Comparison of ENCODE assay signal across 22 mouse cellular contexts in the genomic region with DNA sequence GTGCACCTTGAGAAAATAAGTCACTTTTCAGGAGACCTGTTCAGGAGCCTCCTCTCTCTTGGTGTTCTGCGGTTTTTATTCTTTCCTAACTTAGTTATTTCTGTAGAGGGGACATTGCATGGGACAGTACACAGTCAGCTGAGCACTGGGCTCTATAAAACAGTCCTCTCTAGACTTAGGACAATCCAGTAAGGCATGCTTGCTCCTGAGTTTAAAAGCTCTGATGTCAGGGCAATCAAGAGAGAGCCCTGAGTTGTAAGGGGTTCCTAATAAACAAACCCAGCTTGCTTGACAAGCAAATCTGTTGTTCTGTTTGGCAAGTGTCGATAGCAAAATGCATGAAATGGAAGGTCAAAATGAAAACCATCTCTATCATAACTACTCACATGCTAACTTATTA.
A peak's percentile ranks its signal among the peaks of the same experiment; 100 is the strongest.
DNase-seq lines count a peak whose midpoint lies in the region; ATAC-seq and TF ChIP-seq lines count a peak whose summit lies in the region.
"Had no signal": no experiment of that assay in that cellular context is flagged by ENCODE, and none has a peak within 500 bp of the region (broad histone marks: within the 10 kb centered on the region; RNA-seq: fewer than 3 reads in every experiment).

No protein-coding gene starts in this region.

- no peak overlapping the region for H3K27ac ChIP-seq in hindbrain, postnatal 0 days
- no peak overlapping the region for H3K27ac ChIP-seq in hindbrain, embryonic 14.5 days
- no peak overlapping the region for H3K27ac ChIP-seq in lung, embryonic 15.5 days
- H3K27ac ChIP-seq in midbrain, embryonic 14.5 days (replicated peaks; ENCODE audit: low read depth, low read length) = no peak overlapping the region
- H3K27ac ChIP-seq in midbrain, embryonic 11.5 days (ENCODE audit: low read depth, low read length) = no peak overlapping the region
- H3K27ac ChIP-seq: embryonic facial prominence, embryonic 10.5 days; embryonic facial prominence, embryonic 12.5 days; forebrain, embryonic 13.5 days; forebrain, embryonic 15.5 days had no signal

- WGBS in hindbrain, postnatal 0 days = 81% methylated on average over 2 of the region's 2 CpGs
- WGBS in hindbrain, embryonic 14.5 days = 81% methylated on average over 2 of the region's 2 CpGs
- WGBS in lung, embryonic 15.5 days = 62% methylated on average over 2 of the region's 2 CpGs
- WGBS in midbrain, embryonic 14.5 days = 89% methylated on average over 2 of the region's 2 CpGs
- WGBS in midbrain, embryonic 11.5 days = 91% methylated on average over 2 of the region's 2 CpGs

- ATAC-seq in hindbrain, postnatal 0 days = no peak
- ATAC-seq in hindbrain, embryonic 14.5 days (ENCODE audit: low FRiP score) = no peak
- ATAC-seq in lung, embryonic 15.5 days (ENCODE audit: borderline replicate concordance, extremely low read depth, low FRiP score, low TSS enrichment) = peak; percentile 64; the same call in 1 of the 2 replicates
- no peak for ATAC-seq in midbrain, embryonic 14.5 days (ENCODE audit: low FRiP score, low TSS enrichment)
- ATAC-seq in midbrain, embryonic 11.5 days (ENCODE audit: low FRiP score) = no peak
- ATAC-seq: activated CD4-positive, CD25-positive, alpha-beta regulatory T cell, adult 4 months; CD4-positive, CD25-positive, alpha-beta regulatory T cell, adult 4 months; forebrain, embryonic 13.5 days; forebrain, embryonic 15.5 days; Patski had no signal

- H3K36me3 ChIP-seq in hindbrain, postnatal 0 days (ENCODE audit: insufficient read depth, low read length) = no peaks in the 10 kb centered on the region
- no peaks in the 10 kb centered on the region for H3K36me3 ChIP-seq in hindbrain, embryonic 14.5 days (replicated peaks; ENCODE audit: control insufficient read depth, insufficient read depth)
- no peaks in the 10 kb centered on the region for H3K36me3 ChIP-seq in lung, embryonic 15.5 days
- H3K36me3 ChIP-seq in midbrain, embryonic 14.5 days (ENCODE audit: control insufficient read depth, insufficient read depth, low read length) = no peaks in the 10 kb centered on the region
- no peaks in the 10 kb centered on the region for H3K36me3 ChIP-seq in midbrain, embryonic 11.5 days (ENCODE audit: control insufficient read depth, insufficient read depth, low read length)
- H3K36me3 ChIP-seq: embryonic facial prominence, embryonic 10.5 days; embryonic facial prominence, embryonic 12.5 days; forebrain, embryonic 15.5 days; G1E had no signal

- H3K4me3 ChIP-seq in hindbrain, postnatal 0 days (ENCODE audit: low read length) = no peak overlapping the region
- no peak overlapping the region for H3K4me3 ChIP-seq in hindbrain, embryonic 14.5 days (replicated peaks; ENCODE audit: low read length)
- H3K4me3 ChIP-seq in lung, embryonic 15.5 days = no peak overlapping the region
- H3K4me3 ChIP-seq in midbrain, embryonic 14.5 days (replicated peaks; ENCODE audit: low read depth, low read length) = no peak overlapping the region
- H3K4me3 ChIP-seq in midbrain, embryonic 11.5 days (ENCODE audit: low read depth, low read length) = no peak overlapping the region
- H3K4me3 ChIP-seq: embryonic facial prominence, embryonic 10.5 days; embryonic facial prominence, embryonic 12.5 days; forebrain, embryonic 13.5 days; forebrain, embryonic 15.5 days had no signal

- no peaks in the 10 kb centered on the region for H3K9me3 ChIP-seq in hindbrain, postnatal 0 days (ENCODE audit: low read length)
- no peaks in the 10 kb centered on the region for H3K9me3 ChIP-seq in hindbrain, embryonic 14.5 days (ENCODE audit: control insufficient read depth, low read length)
- no peaks in the 10 kb centered on the region for H3K9me3 ChIP-seq in lung, embryonic 15.5 days
- H3K9me3 ChIP-seq in midbrain, embryonic 14.5 days (ENCODE audit: control insufficient read depth, low read length) = no peaks in the 10 kb centered on the region
- no peaks in the 10 kb centered on the region for H3K9me3 ChIP-seq in midbrain, embryonic 11.5 days (ENCODE audit: control insufficient read depth, low read length)
- H3K9me3 ChIP-seq: embryonic facial prominence, embryonic 10.5 days; embryonic facial prominence, embryonic 12.5 days; forebrain, embryonic 13.5 days; forebrain, embryonic 15.5 days; G1E had no signal

- no peak for TF ChIP-seq CTCF in hindbrain, postnatal 0 days (IDR thresholded peaks at IDR 0.05; ENCODE audit: low read depth)

- H3K9ac ChIP-seq in hindbrain, postnatal 0 days (replicated peaks; ENCODE audit: low read length) = no peak overlapping the region
- H3K9ac ChIP-seq in hindbrain, embryonic 14.5 days = no peak overlapping the region
- H3K9ac ChIP-seq in lung, embryonic 15.5 days = no peak overlapping the region
- no peak overlapping the region for H3K9ac ChIP-seq in midbrain, embryonic 14.5 days (replicated peaks; ENCODE audit: low read length)
- H3K9ac ChIP-seq in midbrain, embryonic 11.5 days (ENCODE audit: low read length) = no peak overlapping the region
- H3K9ac ChIP-seq: embryonic facial prominence, embryonic 12.5 days; forebrain, embryonic 13.5 days; forebrain, embryonic 15.5 days had no signal

- 0 out of 2 replicates have a peak overlapping the region, but pooled peaks have one; percentile 10 for H3K4me2 ChIP-seq in hindbrain, postnatal 0 days (ENCODE audit: low read depth, low read length)
- H3K4me2 ChIP-seq in hindbrain, embryonic 14.5 days (replicated peaks) = no peak overlapping the region
- no peak overlapping the region for H3K4me2 ChIP-seq in lung, embryonic 15.5 days
- H3K4me2 ChIP-seq in midbrain, embryonic 14.5 days (ENCODE audit: low read length) = no peak overlapping the region
- no peak overlapping the region for H3K4me2 ChIP-seq in midbrain, embryonic 11.5 days
- H3K4me2 ChIP-seq: embryonic facial prominence, embryonic 12.5 days; forebrain, embryonic 13.5 days; forebrain, embryonic 15.5 days had no signal

- no peaks in the 10 kb centered on the region for H3K27me3 ChIP-seq in hindbrain, postnatal 0 days (ENCODE audit: insufficient read depth, low read length)
- no peaks in the 10 kb centered on the region for H3K27me3 ChIP-seq in hindbrain, embryonic 14.5 days (ENCODE audit: control insufficient read depth, insufficient read depth, low read length)
- no peaks in the 10 kb centered on the region for H3K27me3 ChIP-seq in lung, embryonic 15.5 days
- H3K27me3 ChIP-seq in midbrain, embryonic 14.5 days (ENCODE audit: control insufficient read depth, insufficient read depth, low read length) = no peaks in the 10 kb centered on the region
- H3K27me3 ChIP-seq in midbrain, embryonic 11.5 days (ENCODE audit: control insufficient read depth, insufficient read depth, low read length) = no peaks in the 10 kb centered on the region
- H3K27me3 ChIP-seq: CH12.LX; embryonic facial prominence, embryonic 12.5 days; forebrain, embryonic 13.5 days; forebrain, embryonic 15.5 days had no signal

- H3K4me1 ChIP-seq in hindbrain, postnatal 0 days (ENCODE audit: insufficient read depth, low read length) = no peaks in the 10 kb centered on the region
- no peaks in the 10 kb centered on the region for H3K4me1 ChIP-seq in hindbrain, embryonic 14.5 days (replicated peaks; ENCODE audit: control insufficient read depth, insufficient read depth, low read length)
- H3K4me1 ChIP-seq in lung, embryonic 15.5 days = 0 out of 2 replicates have a peak, but pooled peaks cover 3% of the 10 kb centered on the region
- H3K4me1 ChIP-seq in midbrain, embryonic 14.5 days (ENCODE audit: control insufficient read depth, insufficient read depth, low read length) = no peaks in the 10 kb centered on the region
- H3K4me1 ChIP-seq in midbrain, embryonic 11.5 days (ENCODE audit: control insufficient read depth, insufficient read depth, low read length) = no peaks in the 10 kb centered on the region
- H3K4me1 ChIP-seq: embryonic facial prominence, embryonic 10.5 days; embryonic facial prominence, embryonic 12.5 days; forebrain, embryonic 13.5 days; forebrain, embryonic 15.5 days had no signal

- no peak for DNase-seq in hindbrain, postnatal 0 days (ENCODE audit: low spot score)
- no peak for DNase-seq in hindbrain, embryonic 14.5 days (ENCODE audit: low spot score)
- no peak for DNase-seq in lung, postnatal 10 days
- peak; percentile 2 for DNase-seq in midbrain, embryonic 14.5 days
- no peak for DNase-seq in midbrain, embryonic 11.5 days (ENCODE audit: low spot score, missing footprints)
- DNase-seq: adrenal gland, adult 8-10 months; adrenal gland, postnatal 14 days; adrenal gland, postnatal 36 days; B cell, adult 2 months; cerebellum, adult 11-12 months; cerebellum, adult 2 months; cerebellum, adult 9-10 months had no signal
